ENCODE assay signal across 8 mouse cellular contexts in the genomic region with DNA sequence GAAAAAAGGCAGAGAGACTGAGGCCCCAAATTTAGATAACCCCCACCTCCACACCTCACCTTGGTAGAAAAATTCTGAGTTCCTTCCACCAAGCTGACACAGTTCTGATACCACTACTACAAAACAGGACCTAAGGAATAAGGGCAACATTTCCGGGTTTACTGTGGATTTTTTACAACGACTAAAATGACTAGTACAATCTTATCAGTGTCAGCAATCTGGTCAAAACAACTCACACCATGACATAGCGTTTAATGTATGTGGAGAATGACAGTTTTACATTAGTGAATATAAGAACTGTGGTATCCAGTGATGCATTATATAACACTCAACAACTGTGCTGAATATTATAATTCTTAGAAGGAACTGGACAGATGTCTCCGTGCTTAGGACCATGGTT. TPM values are rescaled to one million over a fixed set of nuclear protein-coding genes. Genes with fewer than 3 reads are reported as not detected.
DNase-seq lines count a peak whose midpoint lies in the region; ATAC-seq and TF ChIP-seq lines count a peak whose summit lies in the region.

No protein-coding gene starts in this region.

- no peak overlapping the region for H3K9ac ChIP-seq in heart, embryonic 12.5 days
- no peak overlapping the region for H3K9ac ChIP-seq in hindbrain, embryonic 14.5 days

- H3K27ac ChIP-seq in heart, embryonic 12.5 days (ENCODE audit: poor library complexity, severe bottlenecking), result no peak overlapping the region
- no peak overlapping the region for H3K27ac ChIP-seq in hindbrain, embryonic 14.5 days
- peak overlapping the region; percentile 87 for H3K27ac ChIP-seq in midbrain, embryonic 10.5 days (replicated peaks)

- peak overlapping the region; percentile 94; the same call in 1 of the 2 replicates for H3K4me2 ChIP-seq in heart, embryonic 12.5 days
- peak overlapping the region; percentile 77 for H3K4me2 ChIP-seq in hindbrain, embryonic 14.5 days (replicated peaks)

- DNase-seq in heart, adult 8-10 months (ENCODE audit: low spot score), result no peak
- DNase-seq in hindbrain, embryonic 14.5 days (ENCODE audit: low spot score), result no peak
- no peak for DNase-seq in midbrain, embryonic 10.5 days (ENCODE audit: low spot score)
- DNase-seq in layer of hippocampus, postnatal 14 days (ENCODE audit: low spot score in 2 of 2), result no peak
- DNase-seq in layer of hippocampus, postnatal 10 days (ENCODE audit: low spot score in 2 of 2), result no peak
- DNase-seq in lung, postnatal 10 days, result no peak

- H3K36me3 ChIP-seq in heart, embryonic 12.5 days, result no peaks in the 10 kb centered on the region
- H3K36me3 ChIP-seq in E14TG2a.4 (ENCODE audit: insufficient read depth, low read length), result no peaks in the 10 kb centered on the region
- H3K36me3 ChIP-seq in hindbrain, embryonic 14.5 days (replicated peaks; ENCODE audit: control insufficient read depth, insufficient read depth), result no peaks in the 10 kb centered on the region
- no peaks in the 10 kb centered on the region for H3K36me3 ChIP-seq in midbrain, embryonic 10.5 days

- TF ChIP-seq CTCF in E14TG2a.4 (conservative IDR thresholded peaks at IDR 0.05; ENCODE audit: low read length), result no peak

- no peak overlapping the region for H3K4me3 ChIP-seq in heart, embryonic 12.5 days
- peak overlapping the region; percentile 68; the same call in 1 of the 2 replicates for H3K4me3 ChIP-seq in E14TG2a.4 (replicated peaks; ENCODE audit: low read length)
- no peak overlapping the region for H3K4me3 ChIP-seq in hindbrain, embryonic 14.5 days (replicated peaks; ENCODE audit: low read length)
- peak overlapping the region; percentile 88; the same call in 1 of the 2 replicates for H3K4me3 ChIP-seq in midbrain, embryonic 10.5 days

- H3K27me3 ChIP-seq in heart, embryonic 12.5 days (replicated peaks), result no peaks in the 10 kb centered on the region
- H3K27me3 ChIP-seq in E14TG2a.4 (ENCODE audit: insufficient read depth, low read length), result no peaks in the 10 kb centered on the region
- no peaks in the 10 kb centered on the region for H3K27me3 ChIP-seq in hindbrain, embryonic 14.5 days (ENCODE audit: control insufficient read depth, insufficient read depth, low read length)
- H3K27me3 ChIP-seq in midbrain, embryonic 10.5 days (ENCODE audit: low read depth, poor library complexity, severe bottlenecking), result no peaks in the 10 kb centered on the region

- ATAC-seq in heart, embryonic 12.5 days (ENCODE audit: insufficient number of reproducible peaks, low FRiP score), result no peak
- no peak for ATAC-seq in hindbrain, embryonic 14.5 days (ENCODE audit: low FRiP score)

- 76% methylated on average over 4 of the region's 4 CpGs for WGBS in heart, embryonic 12.5 days
- WGBS in hindbrain, embryonic 14.5 days, result 83% methylated on average over 4 of the region's 4 CpGs
- WGBS in midbrain, embryonic 10.5 days, result 88% methylated on average over 4 of the region's 4 CpGs

- H3K9me3 ChIP-seq in heart, embryonic 12.5 days (replicated peaks), result no peaks in the 10 kb centered on the region
- H3K9me3 ChIP-seq in E14TG2a.4 (ENCODE audit: low read length), result no peaks in the 10 kb centered on the region
- H3K9me3 ChIP-seq in hindbrain, embryonic 14.5 days (ENCODE audit: control insufficient read depth, low read length), result no peaks in the 10 kb centered on the region
- H3K9me3 ChIP-seq in midbrain, embryonic 10.5 days (replicated peaks), result no peaks in the 10 kb centered on the region

- peaks cover 6% of the 10 kb centered on the region for H3K4me1 ChIP-seq in heart, embryonic 12.5 days (replicated peaks)
- H3K4me1 ChIP-seq in E14TG2a.4 (replicated peaks; ENCODE audit: low read depth, low read length), result peaks cover 29% of the 10 kb centered on the region
- H3K4me1 ChIP-seq in hindbrain, embryonic 14.5 days (replicated peaks; ENCODE audit: control insufficient read depth, insufficient read depth, low read length), result peaks cover 20% of the 10 kb centered on the region
- peaks cover 29% of the 10 kb centered on the region for H3K4me1 ChIP-seq in midbrain, embryonic 10.5 days

RNA-seq across cellular contexts. Expression of gene Lin54, which starts 0.8 kb away (rescaled TPM):
- 14.4 and 14.6 TPM in 2 replicates for polyA plus RNA-seq in heart, embryonic 12.5 days (2016; fragmentation: Nextera tagmentation; extraction: Ambion mirVana)
- total RNA-seq in heart, adult 8-10 months (2022), result 10 to 100 TPM in 1 of 4 experiments, 1 to 10 TPM in 3; 7.3 to 10.3 (median 7.6) TPM
- 9.0 and 9.9 TPM in 2 replicates for polyA plus RNA-seq in hindbrain, embryonic 14.5 days (2014; fragmentation: Nextera tagmentation; extraction: Ambion mirVana)
- 14.4 and 15.0 TPM in 2 replicates for polyA plus RNA-seq in midbrain, embryonic 10.5 days (2016; fragmentation: Nextera tagmentation; extraction: Ambion mirVana)
- total RNA-seq in layer of hippocampus, postnatal 14 days (2021), result 10 to 100 TPM; 14.0 to 17.9 TPM
- 10 to 100 TPM; 15.1 to 18.8 TPM for total RNA-seq in layer of hippocampus, postnatal 10 days (2021)

RNA-seq across cellular contexts. Expression of gene Cops4, which starts 16.8 kb away (rescaled TPM):
- polyA plus RNA-seq in heart, embryonic 12.5 days (2016; fragmentation: Nextera tagmentation; extraction: Ambion mirVana), result 146 and 153 TPM in 2 replicates
- 10 to 100 TPM; 82.5 to 94.0 (median 93.0) TPM for total RNA-seq in heart, adult 8-10 months (2022)
- polyA plus RNA-seq in hindbrain, embryonic 14.5 days (2014; fragmentation: Nextera tagmentation; extraction: Ambion mirVana), result 189 and 190 TPM in 2 replicates
- 239 and 245 TPM in 2 replicates for polyA plus RNA-seq in midbrain, embryonic 10.5 days (2016; fragmentation: Nextera tagmentation; extraction: Ambion mirVana)
- 10 to 100 TPM; 75.5 to 77.9 TPM for total RNA-seq in layer of hippocampus, postnatal 14 days (2021)
- 10 to 100 TPM; 75.6 to 77.3 TPM for total RNA-seq in layer of hippocampus, postnatal 10 days (2021)

Comparison
In these comparisons a context has a peak if more than half of its experiments do, and no peak if none do; other contexts are left out.
1. H3K4me3 ChIP-seq: peak in E14TG2a.4 (single experiment) and midbrain, embryonic 10.5 days (single experiment); none in heart, embryonic 12.5 days (single experiment) and hindbrain, embryonic 14.5 days (single experiment).